Mouse (Mus musculus): ENCODE results near the gene Tm6sf2. TPM values are rescaled to one million over a fixed set of nuclear protein-coding genes. Genes with fewer than 3 reads are reported as not detected.

Gene Tm6sf2
- polyA plus RNA-seq, 1 experiment, result 0.34 TPM

- H3K36me3 ChIP-seq (replicated peaks; ENCODE audit: low read length), result no peaks in the 10 kb centered on the region
- peaks cover 97% of the 10 kb centered on the region for H3K27me3 ChIP-seq (replicated peaks)
- TF ChIP-seq FLI1 (IDR thresholded peaks at IDR 0.05; ENCODE audit: low read length), result no peak
- no peak for TF ChIP-seq GATA1 (IDR thresholded peaks at IDR 0.05; ENCODE audit: borderline replicate concordance, low read length)
- H3K9me3 ChIP-seq, result no peaks in the 10 kb centered on the region
- peaks cover 15% of the 10 kb centered on the region for H3K4me1 ChIP-seq
- H3K4me3 ChIP-seq (replicated peaks), result no peak overlapping the region
Observed at GRCm38 (mm10) chr8:70112401-70113016, 39.8 kb downstream of the Tm6sf2 start.

DNA sequence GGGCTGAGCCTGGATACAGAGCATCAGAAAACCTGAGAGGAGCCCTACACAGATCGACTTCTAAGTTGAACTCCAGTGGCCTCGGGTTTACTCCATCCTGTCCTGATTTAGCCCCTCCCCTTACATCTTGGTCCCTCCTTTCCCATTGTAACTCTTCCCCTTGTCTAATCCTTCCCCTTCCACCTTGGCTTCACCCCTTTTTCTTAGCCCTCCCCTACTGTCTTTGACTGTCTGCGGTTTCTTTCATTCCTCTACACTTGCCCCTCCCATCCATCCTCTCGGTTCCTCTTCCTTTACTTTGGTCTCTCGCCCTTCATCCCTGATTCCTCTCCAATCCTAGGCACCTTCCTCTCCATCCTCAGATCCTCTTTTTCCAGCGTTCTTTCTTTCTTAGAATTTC, 41.8 kb downstream of the Tm6sf2 start:
- H3K27me3 ChIP-seq (replicated peaks), result peaks cover 96% of the 10 kb centered on the region
- no peak overlapping the region for H3K4me3 ChIP-seq (replicated peaks)
- no peaks in the 10 kb centered on the region for H3K36me3 ChIP-seq (replicated peaks; ENCODE audit: low read length)
- H3K9me3 ChIP-seq, result no peaks in the 10 kb centered on the region
- H3K4me1 ChIP-seq, result peaks cover 18% of the 10 kb centered on the region
- no peak for TF ChIP-seq FLI1 (IDR thresholded peaks at IDR 0.05; ENCODE audit: low read length)
- no peak for TF ChIP-seq GATA1 (IDR thresholded peaks at IDR 0.05; ENCODE audit: borderline replicate concordance, low read length)

- H3K9me3 ChIP-seq, result no peaks in the 10 kb centered on the region
- H3K4me1 ChIP-seq, result peaks cover 18% of the 10 kb centered on the region
- no peak for TF ChIP-seq GATA1 (IDR thresholded peaks at IDR 0.05; ENCODE audit: borderline replicate concordance, low read length)
- TF ChIP-seq FLI1 (IDR thresholded peaks at IDR 0.05; ENCODE audit: low read length), result no peak
- peaks cover 96% of the 10 kb centered on the region for H3K27me3 ChIP-seq (replicated peaks)
- H3K4me3 ChIP-seq (replicated peaks), result no peak overlapping the region
- no peaks in the 10 kb centered on the region for H3K36me3 ChIP-seq (replicated peaks; ENCODE audit: low read length)
Observed at GRCm38 (mm10) chr8:70114892-70115291, 42.2 kb downstream of the Tm6sf2 start.

GRCm38 (mm10) chr8:70117611-70118010, 44.9 kb downstream of the Tm6sf2 start:
- Histone ChIP-seq H3K9me3 (no peaks in the 10 kb centered on the region), H3K4me3 (replicated peaks) (no peak overlapping the region), H3K27me3 (replicated peaks) (peaks cover 96% of the 10 kb centered on the region), H3K36me3 (replicated peaks; ENCODE audit: low read length) (no peaks in the 10 kb centered on the region), H3K4me1 (peaks cover 9% of the 10 kb centered on the region; the same call in 1 of the 2 replicates)
- TF ChIP-seq FLI1 (IDR thresholded peaks at IDR 0.05; ENCODE audit: low read length) (no peak), GATA1 (IDR thresholded peaks at IDR 0.05; ENCODE audit: borderline replicate concordance, low read length) (no peak)

DNA sequence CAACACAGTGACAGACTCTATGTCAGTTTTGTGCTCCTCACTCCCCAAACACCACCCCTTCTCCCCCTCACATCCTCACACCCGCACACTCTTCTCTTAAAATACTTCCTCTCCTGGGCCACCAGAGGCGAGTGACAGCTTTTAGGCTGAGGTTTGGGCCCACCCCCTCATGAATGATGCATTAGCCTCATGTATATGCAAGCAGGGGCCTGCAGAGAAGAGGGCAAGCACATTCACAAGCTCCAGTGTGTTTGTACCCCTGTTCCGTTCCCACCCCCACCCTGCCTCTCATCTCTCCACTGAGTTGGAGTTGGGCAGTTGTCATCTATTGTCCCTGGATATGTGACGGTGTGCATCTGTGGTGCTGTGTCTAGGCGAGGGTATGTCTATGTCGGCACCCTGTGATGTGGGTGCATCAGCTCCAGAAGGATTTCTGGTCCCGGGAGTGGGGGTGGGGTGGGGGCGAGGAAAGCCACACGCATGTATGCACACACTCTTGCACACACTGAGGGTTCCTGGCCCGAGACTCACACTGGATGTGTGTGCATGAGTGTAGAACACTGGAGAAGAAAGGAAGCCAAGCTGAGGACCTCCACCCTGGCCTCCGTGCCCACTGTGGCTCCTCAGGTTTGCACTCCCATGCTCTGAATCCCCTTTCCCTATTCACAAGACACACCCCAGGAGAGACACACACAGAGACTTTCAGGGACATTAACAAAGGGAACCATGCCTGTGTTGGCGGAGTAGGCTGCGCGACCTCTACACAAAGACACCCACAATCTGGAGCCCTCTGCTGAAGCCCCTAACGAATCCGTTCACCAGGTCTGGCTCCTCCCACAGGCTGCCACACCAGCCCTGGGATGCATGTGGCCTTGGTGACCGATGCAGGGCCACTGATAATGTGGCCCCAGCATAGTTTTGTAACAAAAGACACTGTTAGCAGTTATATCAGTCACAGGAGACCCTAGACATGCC, 46.3 kb downstream of the Tm6sf2 start:
- peaks cover 7% of the 10 kb centered on the region; the same call in 1 of the 2 replicates for H3K4me1 ChIP-seq
- no peak for TF ChIP-seq FLI1 (IDR thresholded peaks at IDR 0.05; ENCODE audit: low read length)
- no peak for TF ChIP-seq GATA1 (IDR thresholded peaks at IDR 0.05; ENCODE audit: borderline replicate concordance, low read length)
- peaks cover 89% of the 10 kb centered on the region for H3K27me3 ChIP-seq (replicated peaks)

DNA sequence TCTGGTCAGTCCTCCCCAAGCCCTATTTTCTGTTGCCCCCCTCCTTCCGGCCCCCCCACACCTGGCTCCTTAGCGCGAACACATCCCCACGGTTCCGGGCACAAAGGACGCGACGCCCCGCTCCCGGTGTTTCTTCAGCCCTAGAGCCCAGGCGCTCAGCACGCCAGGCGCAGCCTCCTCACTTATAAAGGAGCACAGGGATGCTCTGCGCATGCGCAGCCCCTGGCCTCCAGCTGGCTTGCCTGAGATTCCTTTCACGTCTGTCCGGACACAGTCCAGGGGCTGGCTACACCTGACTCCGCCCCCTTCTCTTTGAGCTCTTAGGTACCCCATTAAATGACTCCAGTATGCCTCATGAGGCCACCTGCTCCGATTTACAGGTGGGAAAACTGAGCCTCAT, 47.9 kb downstream of the Tm6sf2 start, which contains the start of gene Ncan:
Ncan (minus strand) TSS at position 207 of the 400 bp plus-strand sequence.
- no peak within 1 kb of the TSS for H3K4me3 ChIP-seq (replicated peaks)
- no peaks in the 10 kb centered on the region for H3K9me3 ChIP-seq
- no peak for TF ChIP-seq GATA1 (IDR thresholded peaks at IDR 0.05; ENCODE audit: borderline replicate concordance, low read length)
- no peak for TF ChIP-seq FLI1 (IDR thresholded peaks at IDR 0.05; ENCODE audit: low read length)
- peaks cover 85% of the 10 kb centered on the region for H3K27me3 ChIP-seq (replicated peaks)
- peaks cover 7% of the 10 kb centered on the region; the same call in 1 of the 2 replicates for H3K4me1 ChIP-seq
- no peaks in the 10 kb centered on the region for H3K36me3 ChIP-seq (replicated peaks; ENCODE audit: low read length)

More for the DNA sequence above, 46.3 kb downstream of the Tm6sf2 start:
- no peak overlapping the region for H3K4me3 ChIP-seq (replicated peaks)
- no peaks in the 10 kb centered on the region for H3K9me3 ChIP-seq
- no peaks in the 10 kb centered on the region for H3K36me3 ChIP-seq (replicated peaks; ENCODE audit: low read length)

- TF ChIP-seq FLI1 (IDR thresholded peaks at IDR 0.05; ENCODE audit: low read length) (no peak), GATA1 (IDR thresholded peaks at IDR 0.05; ENCODE audit: borderline replicate concordance, low read length) (no peak)
- Histone ChIP-seq H3K4me3 (replicated peaks) (no peak overlapping the region), H3K4me1 (peaks cover 15% of the 10 kb centered on the region), H3K27me3 (replicated peaks) (peaks cover 68% of the 10 kb centered on the region), H3K9me3 (no peaks in the 10 kb centered on the region), H3K36me3 (replicated peaks; ENCODE audit: low read length) (no peaks in the 10 kb centered on the region)
Observed at GRCm38 (mm10) chr8:70122863-70123262, 50.1 kb downstream of the Tm6sf2 start.

- no peaks in the 10 kb centered on the region for H3K36me3 ChIP-seq (replicated peaks; ENCODE audit: low read length)
- no peak for TF ChIP-seq GATA1 (IDR thresholded peaks at IDR 0.05; ENCODE audit: borderline replicate concordance, low read length)
- H3K4me1 ChIP-seq, result peaks cover 18% of the 10 kb centered on the region
- H3K27me3 ChIP-seq (replicated peaks), result peaks cover 49% of the 10 kb centered on the region
- H3K4me3 ChIP-seq (replicated peaks), result no peak overlapping the region
- no peaks in the 10 kb centered on the region for H3K9me3 ChIP-seq
Observed at GRCm38 (mm10) chr8:70124992-70125391, 52.3 kb downstream of the Tm6sf2 start.

DNA sequence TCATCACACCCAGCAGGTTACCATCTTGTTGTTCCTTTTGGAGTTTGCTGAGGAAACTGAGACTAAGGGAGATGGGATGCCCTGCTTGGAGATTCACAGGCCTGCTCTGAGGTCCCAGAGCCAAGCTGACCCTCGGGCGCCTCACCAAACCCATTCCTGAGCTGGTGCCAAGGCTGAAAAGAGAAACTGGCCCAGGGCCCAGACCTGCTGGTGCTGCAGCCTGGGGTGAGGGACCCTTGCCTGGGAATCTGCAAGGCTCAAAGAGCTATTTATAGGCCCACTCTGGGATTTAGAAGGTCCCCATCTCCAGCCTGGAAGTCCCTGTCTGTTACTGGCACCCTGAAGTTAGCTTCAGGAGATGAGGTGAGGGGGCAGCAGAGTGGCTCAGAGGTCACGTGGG, 55.7 kb downstream of the Tm6sf2 start:
- Histone ChIP-seq H3K9me3 (no peaks in the 10 kb centered on the region), H3K4me1 (peaks cover 41% of the 10 kb centered on the region), H3K4me3 (replicated peaks) (no peak overlapping the region), H3K36me3 (replicated peaks; ENCODE audit: low read length) (peaks cover 13% of the 10 kb centered on the region), H3K27me3 (replicated peaks) (peaks cover 19% of the 10 kb centered on the region)
- no peak for TF ChIP-seq GATA1 (IDR thresholded peaks at IDR 0.05; ENCODE audit: borderline replicate concordance, low read length)
